Mouse (Mus musculus) heart, embryonic 16.5 days (tissue): ENCODE measurements around the gene Miip. TPM values are rescaled to one million over a fixed set of nuclear protein-coding genes. Genes with fewer than 3 reads are reported as not detected.
A peak's percentile ranks its signal among the peaks of the same experiment; 100 is the strongest.

Source experiments
- ATAC-seq: fragments of 200-750 bp; cut with Nextera tagmentation; replicated peaks from 2 replicates; pipeline ENCODE4 v1.8.0; 2017; ENCODE audit warnings: moderate number of reproducible peaks; ENCODE audit not compliant: insufficient read depth, low FRiP score; ENCODE audit errors: extremely low read depth
- H3K27ac ChIP-seq: fragments of 300-500 bp; sonication (generic); 2 replicates; pipeline ENCODE4 v1.5.1; 2014; ENCODE audit warnings: mild to moderate bottlenecking, low read length, control low read depth, moderate library complexity
- H3K27me3 ChIP-seq: fragments of 300-500 bp; sonication (generic); 2 replicates; pipeline ENCODE4 v1.6.1; 2014; ENCODE audit warnings: low read length, mixed read lengths; ENCODE audit not compliant: control insufficient read depth, insufficient read depth
- H3K36me3 ChIP-seq: fragments of 300-500 bp; sonication (generic); 2 replicates; pipeline ENCODE4 v1.6.1; 2014; ENCODE audit not compliant: control insufficient read depth, insufficient read depth
- H3K4me1 ChIP-seq: fragments of 300-500 bp; sonication (generic); 2 replicates; pipeline ENCODE4 v1.6.1; 2014; ENCODE audit warnings: low read length, mixed read lengths; ENCODE audit not compliant: control insufficient read depth, insufficient read depth
- H3K4me2 ChIP-seq: fragments of 300-500 bp; sonication (generic); 2 replicates; pipeline ENCODE4 v1.6.1; 2014; ENCODE audit warnings: low read depth, mild to moderate bottlenecking, control low read depth, low read length
- H3K4me3 ChIP-seq: fragments of 300-500 bp; sonication (generic); 2 replicates; pipeline ENCODE4 v1.5.1; 2014; ENCODE audit warnings: mild to moderate bottlenecking, control low read depth, low read length
- H3K9ac ChIP-seq: fragments of 300-500 bp; sonication (generic); 2 replicates; pipeline ENCODE4 v1.6.1; 2014; ENCODE audit warnings: low read length, control low read depth
- H3K9me3 ChIP-seq: fragments of 300-500 bp; sonication (generic); replicated peaks from 2 replicates; pipeline ENCODE4 v1.6.1; 2016; ENCODE audit warnings: low read length; ENCODE audit not compliant: control insufficient read depth
- WGBS: fragments of 180-500 bp; shearing (Covaris S2); extraction: QIAGEN DNeasy Blood & Tissue Kit; methylation state at CpG from one replicate; pipeline ENCODE4 v1.1.7; 2014; 5-methylcytosine and 5-hydroxymethylcytosine counted together
- polyA plus RNA-seq: library from polyadenylated mRNA; unstranded; fragments of >200 nt; fragmentation: Nextera tagmentation; extraction: Ambion mirVana; gene quantifications from 2 replicates; pipeline ENCODE4 v1.2.1, GENCODE M21; 2015

The Miip gene
- 33.9 and 36.8 TPM in 2 replicates for polyA plus RNA-seq

GRCm38 (mm10) chr4:147868450-147869031 lies at the start of gene Miip, which contains the start of gene Fv1:
Gene Miip (minus strand): TSS chr4:147868816.
Gene Fv1 (plus strand): TSS chr4:147868979.
- Histone ChIP-seq H3K9me3 (no peaks in the 10 kb centered on the region), H3K4me2 (peak within 1 kb of the TSS; percentile 85), H3K9ac (peak within 1 kb of the TSS; percentile 89), H3K27me3 (no peaks in the 10 kb centered on the region), H3K36me3 (peaks cover 25% of the 10 kb centered on the region), H3K4me1 (peaks cover 29% of the 10 kb centered on the region), H3K4me3 (peak within 1 kb of the TSS; percentile 93), H3K27ac (peak within 1 kb of the TSS; percentile 87)
- under 1% methylated on average over 30 of the region's 30 CpGs for WGBS
- peak; percentile 98 for ATAC-seq

GRCm38 (mm10) chr4:147909486-147909885 lies 40.9 kb upstream of the Miip start:
- WGBS: 77% methylated on average over 5 of the region's 5 CpGs
- H3K9ac ChIP-seq: no peak overlapping the region
- H3K4me1 ChIP-seq: peaks cover 7% of the 10 kb centered on the region; the same call in 1 of the 2 replicates
- H3K27ac ChIP-seq: no peak overlapping the region
- H3K4me3 ChIP-seq: no peak overlapping the region
- ATAC-seq: no peak
- no peaks in the 10 kb centered on the region for H3K27me3 ChIP-seq
- H3K9me3 ChIP-seq: no peaks in the 10 kb centered on the region
- H3K4me2 ChIP-seq: no peak overlapping the region
- peaks cover 26% of the 10 kb centered on the region for H3K36me3 ChIP-seq

- no peak overlapping the region for H3K27ac ChIP-seq
- 67% methylated on average over 5 of the region's 5 CpGs for WGBS
- peaks cover 24% of the 10 kb centered on the region for H3K4me1 ChIP-seq
Measured at GRCm38 (mm10) chr4:147906230-147906629, 37.6 kb upstream of the Miip start.

GRCm38 (mm10) chr4:147905090-147905659 lies 36.6 kb upstream of the Miip start:
- Histone ChIP-seq H3K4me2 (peak overlapping the region; percentile 70), H3K4me3 (peak overlapping the region; percentile 93), H3K27me3 (no peaks in the 10 kb centered on the region), H3K4me1 (peaks cover 34% of the 10 kb centered on the region), H3K27ac (peak overlapping the region; percentile 91), H3K36me3 (peaks cover 20% of the 10 kb centered on the region), H3K9ac (peak overlapping the region; percentile 99), H3K9me3 (no peaks in the 10 kb centered on the region)
- WGBS: 1% methylated on average over 8 of the region's 8 CpGs
- peak; percentile 8 for ATAC-seq

More at GRCm38 (mm10) chr4:147906230-147906629, 37.6 kb upstream of the Miip start:
- H3K9ac ChIP-seq: no peak overlapping the region
- no peak overlapping the region for H3K4me3 ChIP-seq
- ATAC-seq: no peak
- H3K9me3 ChIP-seq: no peaks in the 10 kb centered on the region
- H3K27me3 ChIP-seq: no peaks in the 10 kb centered on the region
- no peak overlapping the region for H3K4me2 ChIP-seq
- H3K36me3 ChIP-seq: peaks cover 22% of the 10 kb centered on the region; the same call in 1 of the 2 replicates

- under 1% methylated on average over 59 of the region's 59 CpGs for WGBS
Measured at GRCm38 (mm10) chr4:147904313-147905089, 35.9 kb upstream of the Miip start, which contains the start of gene Mfn2. Gene Mfn2 (minus strand): TSS chr4:147904704.

GRCm38 (mm10) chr4:147903601-147904000 lies 35.0 kb upstream of the Miip start:
- peak overlapping the region; percentile 91 for H3K27ac ChIP-seq
- WGBS: 64% methylated on average over 3 of the region's 3 CpGs
- peaks cover 27% of the 10 kb centered on the region for H3K36me3 ChIP-seq
- no peaks in the 10 kb centered on the region for H3K27me3 ChIP-seq
- peak overlapping the region; percentile 93 for H3K4me3 ChIP-seq
- H3K4me1 ChIP-seq: peaks cover 43% of the 10 kb centered on the region
- H3K9ac ChIP-seq: peak overlapping the region; percentile 99
- no peak for ATAC-seq
- H3K9me3 ChIP-seq: no peaks in the 10 kb centered on the region
- peak overlapping the region; percentile 67 for H3K4me2 ChIP-seq

More at GRCm38 (mm10) chr4:147904313-147905089, 35.9 kb upstream of the Miip start, which contains the start of gene Mfn2:
- H3K4me1 ChIP-seq: peaks cover 40% of the 10 kb centered on the region
- no peaks in the 10 kb centered on the region for H3K27me3 ChIP-seq
- H3K9me3 ChIP-seq: no peaks in the 10 kb centered on the region
- peak; percentile 95 for ATAC-seq
- peak within 1 kb of the TSS; percentile 99 for H3K9ac ChIP-seq
- peaks cover 20% of the 10 kb centered on the region for H3K36me3 ChIP-seq
- H3K4me3 ChIP-seq: peak within 1 kb of the TSS; percentile 93
- H3K4me2 ChIP-seq: peak within 1 kb of the TSS; percentile 70
- H3K27ac ChIP-seq: peak within 1 kb of the TSS; percentile 91

GRCm38 (mm10) chr4:147902906-147903500 lies 34.4 kb upstream of the Miip start:
- H3K36me3 ChIP-seq: peaks cover 32% of the 10 kb centered on the region
- peak overlapping the region; percentile 40 for H3K27ac ChIP-seq

DNA sequence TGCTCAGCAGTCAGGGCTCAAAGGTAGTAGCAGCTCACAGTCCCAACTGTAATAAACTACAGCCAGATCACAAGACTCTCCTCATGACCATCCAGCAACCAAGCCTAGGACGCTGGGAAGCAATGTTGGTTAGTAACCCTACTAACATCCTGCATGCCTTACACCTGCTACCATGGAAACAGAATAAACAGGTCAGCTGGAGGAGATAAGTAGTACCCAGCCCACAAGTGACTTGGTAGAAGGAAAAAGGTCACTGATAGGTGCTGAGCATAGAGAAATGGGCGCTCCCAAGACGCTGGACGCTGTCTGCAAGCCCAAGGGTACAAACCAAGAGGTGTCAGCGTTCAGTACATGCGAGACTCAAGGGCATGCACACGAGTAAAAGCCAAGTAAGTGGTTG lies 31.8 kb upstream of the Miip start:
- ATAC-seq: no peak
- H3K9me3 ChIP-seq: no peaks in the 10 kb centered on the region
- H3K4me3 ChIP-seq: no peak overlapping the region
- peaks cover 48% of the 10 kb centered on the region for H3K36me3 ChIP-seq
- H3K4me1 ChIP-seq: peaks cover 67% of the 10 kb centered on the region
- peak overlapping the region; percentile 45 for H3K4me2 ChIP-seq
- H3K27ac ChIP-seq: peak overlapping the region; percentile 98
- H3K9ac ChIP-seq: peak overlapping the region; percentile 63; the same call in 1 of the 2 replicates
- 51% methylated on average over 7 of the region's 7 CpGs for WGBS
- H3K27me3 ChIP-seq: no peaks in the 10 kb centered on the region

More at GRCm38 (mm10) chr4:147902906-147903500, 34.4 kb upstream of the Miip start:
- peak overlapping the region; percentile 67 for H3K4me2 ChIP-seq
- no peaks in the 10 kb centered on the region for H3K27me3 ChIP-seq
- no peaks in the 10 kb centered on the region for H3K9me3 ChIP-seq
- peaks cover 48% of the 10 kb centered on the region for H3K4me1 ChIP-seq
- H3K9ac ChIP-seq: peak overlapping the region; percentile 99; the same call in 1 of the 2 replicates
- peak overlapping the region; percentile 93; the same call in 1 of the 2 replicates for H3K4me3 ChIP-seq
- WGBS: 78% methylated on average over 12 of the region's 12 CpGs
- no peak for ATAC-seq
